ENCODE assay signal across 18 mouse cellular contexts in the genomic region with DNA sequence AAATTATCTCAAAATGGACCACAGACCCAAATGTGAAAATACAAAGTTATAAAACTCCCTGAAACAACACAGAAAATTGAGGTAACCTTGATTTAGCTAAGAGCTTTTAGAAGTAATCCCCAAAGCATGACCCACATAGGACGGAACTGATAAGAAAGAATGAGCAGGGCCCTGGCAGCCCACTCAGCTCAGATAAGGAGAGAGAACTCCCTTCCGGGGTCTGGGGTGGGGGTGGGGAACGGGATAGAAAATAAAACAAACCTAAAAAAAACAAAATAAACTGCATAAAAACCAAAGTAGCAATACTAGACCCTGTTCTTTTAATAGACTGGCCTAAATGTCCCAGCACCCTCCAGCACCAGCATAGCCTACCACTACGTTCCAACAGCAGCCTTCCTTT. TPM values are rescaled to one million over a fixed set of nuclear protein-coding genes. Genes with fewer than 3 reads are reported as not detected.
DNase-seq lines count a peak whose midpoint lies in the region; ATAC-seq and TF ChIP-seq lines count a peak whose summit lies in the region.
"Had no signal": no experiment of that assay in that cellular context is flagged by ENCODE, and none has a peak within 500 bp of the region (broad histone marks: within the 10 kb centered on the region; RNA-seq: fewer than 3 reads in every experiment).

No protein-coding gene starts in this region.

- intact Hi-C loops in heart, postnatal 14 days (cut with DNase I) = no loop called here

- peak overlapping the region; percentile 31 for H3K4me2 ChIP-seq in heart, embryonic 11.5 days
- H3K4me2 ChIP-seq in heart, postnatal 0 days (ENCODE audit: low read depth, low read length) = peak overlapping the region; percentile 14
- peak overlapping the region; percentile 36 for H3K4me2 ChIP-seq in liver, embryonic 14.5 days (ENCODE audit: low read depth)
- no peak overlapping the region for H3K4me2 ChIP-seq in hindbrain, embryonic 16.5 days (ENCODE audit: low read length)
- H3K4me2 ChIP-seq: lung, embryonic 15.5 days; midbrain, embryonic 15.5 days; neural tube, embryonic 12.5 days had no signal

- TF ChIP-seq CTCF in heart, postnatal 0 days (IDR thresholded peaks at IDR 0.05; ENCODE audit: low read depth) = no peak
- TF ChIP-seq CTCF in liver, embryonic 14.5 days (IDR thresholded peaks at IDR 0.05; ENCODE audit: low read depth) = no peak

- no peak for TF ChIP-seq EP300 in heart, postnatal 0 days (IDR thresholded peaks at IDR 0.05; ENCODE audit: low read depth)
- 0 out of 2 replicates have a peak, but pooled peaks have one; percentile 27 for TF ChIP-seq EP300 in liver, embryonic 14.5 days (IDR thresholded peaks at IDR 0.05; ENCODE audit: low read depth)

- peak overlapping the region; percentile 63 for H3K27ac ChIP-seq in heart, embryonic 11.5 days (ENCODE audit: low read depth, low read length)
- peak overlapping the region; percentile 32 for H3K27ac ChIP-seq in heart, postnatal 0 days (ENCODE audit: low read depth)
- no peak overlapping the region for H3K27ac ChIP-seq in liver, embryonic 14.5 days
- H3K27ac ChIP-seq in hindbrain, embryonic 16.5 days (ENCODE audit: low read depth, low read length) = no peak overlapping the region
- H3K27ac ChIP-seq: lung, embryonic 15.5 days; midbrain, embryonic 15.5 days; neural tube, embryonic 12.5 days had no signal

- no peaks in the 10 kb centered on the region for H3K27me3 ChIP-seq in heart, embryonic 11.5 days (ENCODE audit: control insufficient read depth, insufficient read depth, low read length)
- H3K27me3 ChIP-seq in heart, postnatal 0 days (ENCODE audit: control insufficient read depth, insufficient read depth, low read length) = no peaks in the 10 kb centered on the region
- H3K27me3 ChIP-seq in liver, embryonic 14.5 days (ENCODE audit: control insufficient read depth, insufficient read depth, low read length) = no peaks in the 10 kb centered on the region
- no peaks in the 10 kb centered on the region for H3K27me3 ChIP-seq in hindbrain, embryonic 16.5 days (replicated peaks; ENCODE audit: control insufficient read depth, insufficient read depth, low read length)
- H3K27me3 ChIP-seq: lung, embryonic 15.5 days; midbrain, embryonic 15.5 days; neural tube, embryonic 12.5 days; Patski had no signal

- no peak for DNase-seq in heart, adult 9 months (ENCODE audit: low spot score in 2 of 2)
- no peak for DNase-seq in heart, postnatal 0 days (ENCODE audit: low spot score)
- DNase-seq in heart, postnatal 14 days = no peak
- DNase-seq in liver, embryonic 14.5 days (ENCODE audit: low read depth in 3 of 3, low spot score in 3 of 3) = peak in 1 of 3 experiments; percentile 20
- no peak for DNase-seq in cerebellum, postnatal 4 days (ENCODE audit: low spot score in 2 of 2)
- DNase-seq in right cerebral cortex, adult 2 months (ENCODE audit: low spot score in 2 of 2) = no peak
- DNase-seq: cerebellum, adult 11 months; cerebellum, adult 9-11 months; kidney, adult 18-20 months; kidney, postnatal 4 days; lung, postnatal 36 days; retina, postnatal 1 day had no signal

- peaks cover 14% of the 10 kb centered on the region for H3K4me1 ChIP-seq in heart, embryonic 11.5 days (ENCODE audit: control insufficient read depth, insufficient read depth, low read length)
- peaks cover 13% of the 10 kb centered on the region for H3K4me1 ChIP-seq in heart, postnatal 0 days (ENCODE audit: control insufficient read depth, insufficient read depth)
- H3K4me1 ChIP-seq in liver, embryonic 14.5 days (replicated peaks; ENCODE audit: control insufficient read depth in 2 of 2, insufficient read depth in 2 of 2, low read length in 1 of 2) = peaks cover 13 to 15% of the 10 kb centered on the region in 2 experiments
- H3K4me1 ChIP-seq in hindbrain, embryonic 16.5 days (ENCODE audit: control insufficient read depth, insufficient read depth, low read depth, low read length) = no peaks in the 10 kb centered on the region
- H3K4me1 ChIP-seq: midbrain, embryonic 15.5 days; neural tube, embryonic 12.5 days had no signal

- H3K4me3 ChIP-seq in heart, embryonic 11.5 days (ENCODE audit: low read depth, low read length) = no peak overlapping the region
- no peak overlapping the region for H3K4me3 ChIP-seq in heart, postnatal 0 days (ENCODE audit: low read depth, low read length)
- no peak overlapping the region for H3K4me3 ChIP-seq in liver, embryonic 14.5 days (ENCODE audit: insufficient read depth in 1 of 2, low read depth in 2 of 2, low read length in 2 of 2)
- no peak overlapping the region for H3K4me3 ChIP-seq in hindbrain, embryonic 16.5 days (ENCODE audit: low read length)
- H3K4me3 ChIP-seq: lung, embryonic 15.5 days; midbrain, embryonic 15.5 days; neural tube, embryonic 12.5 days had no signal

- no peaks in the 10 kb centered on the region for H3K36me3 ChIP-seq in heart, embryonic 11.5 days (ENCODE audit: control insufficient read depth, insufficient read depth, low read length)
- no peaks in the 10 kb centered on the region for H3K36me3 ChIP-seq in heart, postnatal 0 days (replicated peaks; ENCODE audit: control insufficient read depth, insufficient read depth, low read length)
- no peaks in the 10 kb centered on the region for H3K36me3 ChIP-seq in liver, embryonic 14.5 days (replicated peaks; ENCODE audit: control insufficient read depth, insufficient read depth, low read depth)
- no peaks in the 10 kb centered on the region for H3K36me3 ChIP-seq in hindbrain, embryonic 16.5 days (ENCODE audit: control insufficient read depth, insufficient read depth, low read length)
- H3K36me3 ChIP-seq: midbrain, embryonic 15.5 days had no signal

- WGBS in heart, embryonic 11.5 days (ENCODE audit: insufficient replicate concordance) = 12% methylated on average over 4 of the region's 4 CpGs
- WGBS in heart, postnatal 0 days = 6% methylated on average over 4 of the region's 4 CpGs
- 15% methylated on average over 4 of the region's 4 CpGs for WGBS in liver, embryonic 14.5 days (ENCODE audit: insufficient replicate concordance)
- 85% methylated on average over 4 of the region's 4 CpGs for WGBS in hindbrain, embryonic 16.5 days

- ATAC-seq in heart, embryonic 11.5 days (replicated peaks; ENCODE audit: insufficient number of reproducible peaks, low FRiP score, low TSS enrichment) = 0 out of 2 replicates have a peak, but pooled peaks have one; percentile 63
- 0 out of 2 replicates have a peak, but pooled peaks have one; percentile 30 for ATAC-seq in heart, postnatal 0 days (ENCODE audit: insufficient read depth, low read depth)
- ATAC-seq in liver, embryonic 14.5 days (ENCODE audit: insufficient read depth) = peak; percentile 61; the same call in 1 of the 2 replicates
- no peak for ATAC-seq in hindbrain, embryonic 16.5 days
- ATAC-seq: midbrain, embryonic 15.5 days; Patski had no signal

- no peaks in the 10 kb centered on the region for H3K9me3 ChIP-seq in heart, embryonic 11.5 days (replicated peaks; ENCODE audit: control insufficient read depth, low read length)
- H3K9me3 ChIP-seq in heart, postnatal 0 days (replicated peaks; ENCODE audit: control insufficient read depth, low read length) = no peaks in the 10 kb centered on the region
- H3K9me3 ChIP-seq in liver, embryonic 14.5 days (ENCODE audit: control insufficient read depth, low read length) = no peaks in the 10 kb centered on the region
- no peaks in the 10 kb centered on the region for H3K9me3 ChIP-seq in hindbrain, embryonic 16.5 days (ENCODE audit: control insufficient read depth, low read length)
- H3K9me3 ChIP-seq: lung, embryonic 15.5 days; midbrain, embryonic 15.5 days; neural tube, embryonic 12.5 days had no signal

- H3K9ac ChIP-seq in heart, embryonic 11.5 days (ENCODE audit: low read depth, low read length) = no peak overlapping the region
- no peak overlapping the region for H3K9ac ChIP-seq in heart, postnatal 0 days (replicated peaks; ENCODE audit: low read depth, low read length)
- peak overlapping the region; percentile 13; the same call in 1 of the 2 replicates for H3K9ac ChIP-seq in liver, embryonic 14.5 days (replicated peaks)
- H3K9ac ChIP-seq in hindbrain, embryonic 16.5 days (ENCODE audit: low read depth, low read length) = no peak overlapping the region
- H3K9ac ChIP-seq: lung, embryonic 15.5 days; midbrain, embryonic 15.5 days; neural tube, embryonic 12.5 days had no signal

RNA-seq across cellular contexts. Expression of gene Atg4b, which starts 9.3 kb away (rescaled TPM):
- 70.6 and 70.9 TPM in 2 replicates for polyA plus RNA-seq in heart, embryonic 11.5 days (2014; fragmentation: Nextera tagmentation; extraction: Ambion mirVana)
- 22.3 and 47.8 TPM in 2 replicates for total RNA-seq in heart, postnatal 0 days (2014; rRNA removed; ENCODE audit: low replicate concordance)
- 50.3 and 61.1 TPM in 2 replicates for polyA plus RNA-seq in heart, postnatal 0 days (2015; fragmentation: Nextera tagmentation; extraction: Ambion mirVana)
- total RNA-seq in heart, postnatal 14 days (2021) = 10 to 100 TPM; 40.9 to 41.8 TPM
- polyA plus RNA-seq in liver, embryonic 14.5 days (2012; rRNA removed) = 18.6 and 22.6 TPM in 2 replicates
- polyA plus RNA-seq in liver, embryonic 14.5 days (2014; fragmentation: Nextera tagmentation; extraction: Ambion mirVana) = 64.3 and 68.2 TPM in 2 replicates
- polyA plus RNA-seq in hindbrain, embryonic 16.5 days (2015; fragmentation: Nextera tagmentation; extraction: Ambion mirVana) = 85.6 and 92.1 TPM in 2 replicates

RNA-seq across cellular contexts. Expression of gene Thap4, which starts 12.7 kb away (rescaled TPM):
- 49.5 and 53.3 TPM in 2 replicates for polyA plus RNA-seq in heart, embryonic 11.5 days (2014; fragmentation: Nextera tagmentation; extraction: Ambion mirVana)
- 57.2 and 81.4 TPM in 2 replicates for total RNA-seq in heart, postnatal 0 days (2014; rRNA removed; ENCODE audit: low replicate concordance)
- polyA plus RNA-seq in heart, postnatal 0 days (2015; fragmentation: Nextera tagmentation; extraction: Ambion mirVana) = 53.9 and 56.7 TPM in 2 replicates
- total RNA-seq in heart, postnatal 14 days (2021) = 10 to 100 TPM; 60.5 to 73.5 TPM
- polyA plus RNA-seq in liver, embryonic 14.5 days (2012; rRNA removed) = 8.5 and 10.5 TPM in 2 replicates
- 11.5 and 11.7 TPM in 2 replicates for polyA plus RNA-seq in liver, embryonic 14.5 days (2014; fragmentation: Nextera tagmentation; extraction: Ambion mirVana)
- 51.3 and 52.6 TPM in 2 replicates for polyA plus RNA-seq in hindbrain, embryonic 16.5 days (2015; fragmentation: Nextera tagmentation; extraction: Ambion mirVana)

RNA-seq across cellular contexts. Expression of gene Bok, which starts 56.5 kb away (rescaled TPM):
- polyA plus RNA-seq in heart, embryonic 11.5 days (2014; fragmentation: Nextera tagmentation; extraction: Ambion mirVana) = 29.2 and 33.2 TPM in 2 replicates
- 50.8 and 61.5 TPM in 2 replicates for total RNA-seq in heart, postnatal 0 days (2014; rRNA removed; ENCODE audit: low replicate concordance)
- polyA plus RNA-seq in heart, postnatal 0 days (2015; fragmentation: Nextera tagmentation; extraction: Ambion mirVana) = 25.6 and 27.6 TPM in 2 replicates
- 1 to 10 TPM; 4.5 to 5.5 TPM for total RNA-seq in heart, postnatal 14 days (2021)
- 1.9 TPM in 2 replicates for polyA plus RNA-seq in liver, embryonic 14.5 days (2012; rRNA removed)
- polyA plus RNA-seq in liver, embryonic 14.5 days (2014; fragmentation: Nextera tagmentation; extraction: Ambion mirVana) = 2.8 and 3.0 TPM in 2 replicates
- 102 and 109 TPM in 2 replicates for polyA plus RNA-seq in hindbrain, embryonic 16.5 days (2015; fragmentation: Nextera tagmentation; extraction: Ambion mirVana)

RNA-seq across cellular contexts. Expression of gene Dtymk, which starts 59.7 kb away (rescaled TPM):
- 201 and 206 TPM in 2 replicates for polyA plus RNA-seq in heart, embryonic 11.5 days (2014; fragmentation: Nextera tagmentation; extraction: Ambion mirVana)
- 45.6 and 58.7 TPM in 2 replicates for total RNA-seq in heart, postnatal 0 days (2014; rRNA removed; ENCODE audit: low replicate concordance)
- polyA plus RNA-seq in heart, postnatal 0 days (2015; fragmentation: Nextera tagmentation; extraction: Ambion mirVana) = 86.7 and 94.8 TPM in 2 replicates
- total RNA-seq in heart, postnatal 14 days (2021) = 10 to 100 TPM; 33.0 to 33.9 TPM
- 99.0 and 128 TPM in 2 replicates for polyA plus RNA-seq in liver, embryonic 14.5 days (2012; rRNA removed)
- polyA plus RNA-seq in liver, embryonic 14.5 days (2014; fragmentation: Nextera tagmentation; extraction: Ambion mirVana) = 148 and 150 TPM in 2 replicates
- 134 and 147 TPM in 2 replicates for polyA plus RNA-seq in hindbrain, embryonic 16.5 days (2015; fragmentation: Nextera tagmentation; extraction: Ambion mirVana)

Comparison
In these comparisons a context has a peak if more than half of its experiments do, and no peak if none do; other contexts are left out.
1. H3K27ac ChIP-seq: peak in heart, embryonic 11.5 days (single experiment) and heart, postnatal 0 days (single experiment); none in liver, embryonic 14.5 days (single experiment) and hindbrain, embryonic 16.5 days (single experiment).